Mouse (Mus musculus) kidney, postnatal 0 days (tissue): ENCODE results near the gene Pard3. TPM values are rescaled to one million over a fixed set of nuclear protein-coding genes. Genes with fewer than 3 reads are reported as not detected.

Source experiments
- ATAC-seq: fragments of 200-750 bp; cut with Nextera tagmentation; replicated peaks from 2 replicates; pipeline ENCODE4 v1.8.0; 2017; ENCODE audit warnings: low read depth, moderate number of reproducible peaks, moderate TSS enrichment, moderate library complexity; ENCODE audit not compliant: low FRiP score
- DNase-seq: peaks from one replicate; pipeline ENCODE4 v3.0.0-alpha.2; 2016; ENCODE audit warnings: low spot score
- H3K27ac ChIP-seq: fragments of 300-500 bp; sonication (generic); 2 replicates; pipeline ENCODE4 v1.5.1; 2014; ENCODE audit warnings: mild to moderate bottlenecking
- H3K27me3 ChIP-seq: fragments of 300-500 bp; sonication (generic); 2 replicates; pipeline ENCODE4 v1.6.1; 2014; ENCODE audit warnings: low read length, mixed read lengths; ENCODE audit not compliant: insufficient read depth
- H3K36me3 ChIP-seq: fragments of 300-500 bp; sonication (generic); 2 replicates; pipeline ENCODE4 v1.6.1; 2014; ENCODE audit warnings: low read length, mixed read lengths; ENCODE audit not compliant: insufficient read depth
- H3K4me1 ChIP-seq: fragments of 300-500 bp; sonication (generic); replicated peaks from 2 replicates; pipeline ENCODE4 v1.6.1; 2014; ENCODE audit warnings: antibody characterized with exemption, low read length, mixed read lengths; ENCODE audit not compliant: insufficient read depth
- H3K4me2 ChIP-seq: fragments of 300-500 bp; sonication (generic); 2 replicates; pipeline ENCODE4 v1.6.1; 2014; ENCODE audit warnings: mild to moderate bottlenecking, low read length, moderate library complexity, mixed read lengths
- H3K4me3 ChIP-seq: fragments of 300-500 bp; sonication (generic); replicated peaks from 2 replicates; pipeline ENCODE4 v1.5.1; 2014; ENCODE audit warnings: low read depth, low read length
- H3K9ac ChIP-seq: fragments of 300-500 bp; sonication (generic); 2 replicates; pipeline ENCODE4 v1.6.1; 2014; ENCODE audit warnings: low read depth, low read length
- H3K9me3 ChIP-seq: fragments of 300-500 bp; sonication (generic); replicated peaks from 2 replicates; pipeline ENCODE4 v1.6.1; 2016; ENCODE audit warnings: low read length, inconsistent platforms, mixed read lengths
- CTCF ChIP-seq: IDR thresholded peaks from 2 replicates; pipeline ENCODE4 v1.5.1; 2016; ENCODE audit warnings: antibody characterized with exemption, low read depth, mild to moderate bottlenecking, moderate library complexity
- WGBS: fragments of 180-500 bp; shearing (Covaris S2); extraction: QIAGEN DNeasy Blood & Tissue Kit; methylation state at CpG from one replicate; pipeline ENCODE4 v1.1.7; 2014; 5-methylcytosine and 5-hydroxymethylcytosine counted together
- polyA plus RNA-seq: library from polyadenylated mRNA; unstranded; fragments of >200 nt; fragmentation: Nextera tagmentation; extraction: Ambion mirVana; gene quantifications from 2 replicates; pipeline ENCODE4 v1.2.1, GENCODE M21; 2015

Pard3 gene
- polyA plus RNA-seq, 1 experiment from 2014 or later, result 23.1 TPM

GRCm38 (mm10) chr8:127090435-127090834, 26.7 kb downstream of the Pard3 start:
- Histone ChIP-seq H3K27ac (no peak overlapping the region), H3K4me2 (no peak overlapping the region), H3K27me3 (no peaks in the 10 kb centered on the region), H3K9ac (no peak overlapping the region), H3K36me3 (no peaks in the 10 kb centered on the region), H3K4me1 (peaks cover 24% of the 10 kb centered on the region), H3K9me3 (no peaks in the 10 kb centered on the region), H3K4me3 (no peak overlapping the region)
- ATAC-seq (no peak), DNase-seq (no peak)
- 76% methylated on average over 4 of the region's 4 CpGs for WGBS
- TF ChIP-seq CTCF, result no peak

DNA sequence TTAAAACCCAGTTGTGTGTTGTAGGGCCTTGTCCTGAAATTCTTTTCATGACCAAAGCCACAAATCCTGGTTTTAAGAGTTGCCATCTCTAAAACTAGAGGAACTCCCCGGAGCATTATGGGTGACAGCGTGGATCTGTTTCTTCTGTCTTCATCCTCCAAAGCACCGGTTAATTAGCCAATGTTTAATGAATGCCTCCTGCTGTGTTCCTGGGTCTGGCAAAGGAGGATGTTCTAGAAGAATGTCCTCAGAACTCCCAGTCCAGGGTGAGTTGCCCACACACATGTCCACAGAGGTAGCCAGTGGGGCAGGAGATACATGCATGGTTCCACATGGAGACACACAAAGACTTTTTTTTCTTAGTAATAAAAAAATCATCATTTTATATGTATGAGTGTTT, 28.2 kb downstream of the Pard3 start:
- no peaks in the 10 kb centered on the region for H3K9me3 ChIP-seq
- H3K27ac ChIP-seq, result no peak overlapping the region
- ATAC-seq, result no peak
- WGBS, result 78% methylated on average over 3 of the region's 3 CpGs
- DNase-seq, result no peak
- no peaks in the 10 kb centered on the region for H3K27me3 ChIP-seq
- no peak overlapping the region for H3K4me2 ChIP-seq
- no peaks in the 10 kb centered on the region for H3K36me3 ChIP-seq
- no peak for TF ChIP-seq CTCF
- no peak overlapping the region for H3K9ac ChIP-seq
- peaks cover 24% of the 10 kb centered on the region for H3K4me1 ChIP-seq
- no peak overlapping the region for H3K4me3 ChIP-seq

DNA sequence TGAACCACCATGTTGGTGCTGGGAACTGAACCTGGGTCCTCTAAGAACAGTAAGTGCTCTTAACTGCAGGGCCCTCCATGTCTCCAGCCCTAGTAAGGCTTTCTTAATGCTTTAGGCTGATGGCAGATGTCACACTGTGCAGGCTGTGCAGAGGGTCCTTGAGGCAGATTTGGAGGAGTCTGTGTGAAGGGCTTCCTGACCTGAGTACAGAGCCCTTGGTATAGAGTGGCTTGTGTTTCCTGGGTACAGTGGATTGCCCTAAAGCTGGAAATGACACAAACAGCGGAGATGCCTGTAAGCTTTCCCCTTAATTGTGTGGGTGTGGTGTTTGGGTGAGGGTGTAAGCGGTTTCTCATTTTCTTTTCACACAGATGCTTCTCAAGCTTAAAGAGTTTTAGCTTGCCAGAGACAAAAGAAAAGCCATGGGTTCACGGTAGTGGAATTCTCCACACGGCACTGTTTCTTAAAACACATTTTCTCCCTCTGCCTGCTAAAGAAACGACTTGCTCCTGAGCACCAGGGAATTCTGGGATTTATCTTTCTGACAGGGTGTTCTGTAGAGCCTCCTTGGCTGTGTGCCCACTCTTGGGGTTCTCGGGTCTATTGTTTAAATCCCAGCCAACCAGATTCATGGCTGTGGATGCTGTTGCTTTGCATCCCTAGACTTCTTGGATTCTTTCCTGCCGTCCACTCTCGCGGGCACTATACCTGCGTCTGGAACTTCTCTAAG, 28.9 kb downstream of the Pard3 start:
- Histone ChIP-seq H3K4me3 (no peak overlapping the region), H3K9me3 (no peaks in the 10 kb centered on the region), H3K4me1 (peaks cover 24% of the 10 kb centered on the region), H3K9ac (no peak overlapping the region), H3K36me3 (no peaks in the 10 kb centered on the region), H3K27ac (no peak overlapping the region), H3K27me3 (no peaks in the 10 kb centered on the region), H3K4me2 (no peak overlapping the region; the same call in 1 of the 2 replicates)
- no peak for TF ChIP-seq CTCF
- ATAC-seq, result no peak
- DNase-seq, result peak; percentile 69
- 43% methylated on average over 10 of the region's 10 CpGs for WGBS

DNA sequence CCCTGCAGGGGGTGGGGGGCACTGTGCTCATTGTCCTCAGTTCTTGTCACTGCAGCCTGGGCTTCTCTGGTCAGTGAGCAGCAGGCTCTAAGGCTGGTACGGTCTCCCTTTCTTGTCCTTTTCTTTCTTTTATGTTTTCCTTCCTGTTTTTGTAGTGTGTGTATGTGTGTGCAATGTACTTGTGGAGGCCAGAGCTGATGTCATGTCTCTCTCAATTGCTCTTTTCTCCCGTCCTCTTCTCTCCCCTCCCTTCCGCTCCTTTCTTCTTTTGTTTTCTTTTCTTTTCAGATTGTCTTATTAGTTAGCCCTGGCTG, 29.4 kb downstream of the Pard3 start:
- no peak overlapping the region; the same call in 1 of the 2 replicates for H3K4me2 ChIP-seq
- no peak for TF ChIP-seq CTCF
- peaks cover 20% of the 10 kb centered on the region for H3K4me1 ChIP-seq
- DNase-seq (no peak), ATAC-seq (no peak)
- no peaks in the 10 kb centered on the region for H3K36me3 ChIP-seq
- H3K9me3 ChIP-seq, result no peaks in the 10 kb centered on the region
- H3K9ac ChIP-seq, result no peak overlapping the region
- H3K27ac ChIP-seq, result no peak overlapping the region
- H3K4me3 ChIP-seq, result no peak overlapping the region
- no peaks in the 10 kb centered on the region for H3K27me3 ChIP-seq
- 66% methylated on average over 3 of the region's 3 CpGs for WGBS

- no peaks in the 10 kb centered on the region for H3K36me3 ChIP-seq
- ATAC-seq, result no peak
- no peaks in the 10 kb centered on the region for H3K27me3 ChIP-seq
- no peak for TF ChIP-seq CTCF
- WGBS, result 82% methylated on average over 7 of the region's 7 CpGs
- no peak overlapping the region for H3K27ac ChIP-seq
- DNase-seq, result no peak
- H3K9me3 ChIP-seq, result no peaks in the 10 kb centered on the region
- no peak overlapping the region for H3K4me3 ChIP-seq
- no peak overlapping the region for H3K9ac ChIP-seq
- H3K4me1 ChIP-seq, result peaks cover 8% of the 10 kb centered on the region; the same call in 1 of the 2 replicates
- no peak overlapping the region for H3K4me2 ChIP-seq
Observed at GRCm38 (mm10) chr8:127095763-127096162, 32.1 kb downstream of the Pard3 start.

DNA sequence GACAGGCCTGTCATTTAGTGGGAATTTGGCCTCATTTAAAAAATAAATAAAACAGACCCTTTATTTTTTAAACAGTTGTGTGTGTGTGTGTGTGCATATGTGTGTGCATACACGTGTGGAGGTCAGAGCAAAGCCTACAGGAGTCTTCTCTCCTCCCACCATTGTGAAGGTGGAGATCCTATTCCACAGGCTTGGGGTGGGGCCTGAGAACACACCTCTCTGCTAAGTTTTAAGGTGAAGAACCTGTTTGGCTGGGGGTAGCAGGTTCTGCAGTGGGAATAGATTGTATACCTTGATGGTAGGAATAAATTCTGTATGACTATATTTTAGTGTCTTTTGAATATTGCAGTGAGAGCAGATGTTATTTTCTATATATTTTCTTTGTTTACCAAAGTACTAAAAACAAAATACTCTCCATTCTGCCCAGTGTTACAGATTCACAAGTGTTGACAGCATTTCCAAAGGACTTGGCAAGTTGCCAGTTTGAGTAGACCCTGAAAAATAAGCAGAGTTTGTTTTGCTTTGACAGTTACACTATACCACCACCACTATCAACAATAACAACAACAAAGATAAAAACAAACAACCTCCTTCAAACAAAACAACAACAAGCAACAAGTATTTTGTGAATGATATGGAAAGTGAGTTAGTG, 35.9 kb downstream of the Pard3 start:
- TF ChIP-seq CTCF, result no peak
- Histone ChIP-seq H3K27me3 (no peaks in the 10 kb centered on the region), H3K9ac (no peak overlapping the region), H3K36me3 (no peaks in the 10 kb centered on the region), H3K4me1 (no peaks in the 10 kb centered on the region; the same call in 1 of the 2 replicates), H3K4me3 (no peak overlapping the region), H3K4me2 (no peak overlapping the region), H3K27ac (no peak overlapping the region), H3K9me3 (no peaks in the 10 kb centered on the region)
- DNase-seq, result no peak
- 44% methylated on average over 1 of the region's 1 CpGs for WGBS
- ATAC-seq, result no peak

DNA sequence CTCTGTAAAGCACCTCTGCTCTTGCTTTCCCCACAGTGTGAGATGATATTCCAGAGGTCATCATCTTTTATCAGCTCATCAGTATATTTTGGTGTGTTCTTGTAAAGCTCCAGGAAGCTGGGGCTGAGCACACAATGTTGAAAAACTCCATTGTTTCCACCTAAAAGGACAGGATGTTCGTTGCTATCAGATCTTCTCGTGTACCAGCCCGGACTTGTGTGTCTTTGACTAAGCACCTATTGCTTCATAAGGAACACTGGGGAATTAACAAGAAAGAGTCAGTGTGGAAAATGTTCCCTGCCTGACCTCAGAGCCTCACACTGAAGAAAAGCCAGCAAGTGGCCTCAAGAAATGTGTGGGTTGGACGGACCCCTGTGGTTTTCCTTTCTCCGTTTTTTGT, 39.6 kb downstream of the Pard3 start:
- Histone ChIP-seq H3K9ac (no peak overlapping the region), H3K4me2 (no peak overlapping the region), H3K27ac (no peak overlapping the region), H3K4me3 (no peak overlapping the region), H3K4me1 (no peaks in the 10 kb centered on the region; the same call in 1 of the 2 replicates), H3K27me3 (no peaks in the 10 kb centered on the region), H3K9me3 (no peaks in the 10 kb centered on the region), H3K36me3 (no peaks in the 10 kb centered on the region)
- no peak for TF ChIP-seq CTCF
- DNase-seq (no peak), ATAC-seq (no peak)
- WGBS, result 76% methylated on average over 5 of the region's 5 CpGs
